Mouse (Mus musculus) ES-E14 (cell line): ENCODE measurements around the gene Rapgef2. TPM values are rescaled to one million over a fixed set of nuclear protein-coding genes. Genes with fewer than 3 reads are reported as not detected.

Experiments
- DNase-seq: peaks from one replicate; pipeline ENCODE4 v3.0.0-alpha.2; 2013; ENCODE audit warnings: low read depth, low spot score
- H3K27ac ChIP-seq: 2 replicates; pipeline ENCODE4 v1.5.1; 2012; ENCODE audit warnings: low read depth, mild to moderate bottlenecking, low read length, moderate library complexity, mixed read lengths; ENCODE audit not compliant: poor library complexity, insufficient read depth, severe bottlenecking
- H3K36me3 ChIP-seq: 2 replicates; pipeline ENCODE4 v1.6.1; 2012; ENCODE audit warnings: mild to moderate bottlenecking, low read length, moderate library complexity, mixed read lengths; ENCODE audit not compliant: control insufficient read depth, poor library complexity, insufficient read depth, severe bottlenecking
- H3K4me1 ChIP-seq, 2 experiments: fragments of 150-350 bp in 1 of 2; sonication (generic) in 1 of 2; 2 replicates each; pipeline ENCODE4 v1.6.1; 2012; ENCODE audit warnings: low read length in 2 of 2, mild to moderate bottlenecking in 1 of 2, mixed read lengths in 1 of 2; ENCODE audit not compliant: control insufficient read depth in 2 of 2, insufficient read depth in 2 of 2, poor library complexity in 1 of 2
- H3K4me3 ChIP-seq, 2 experiments: fragments of 150-350 bp in 1 of 2; sonication (generic) in 1 of 2; 2 replicates each; pipeline ENCODE4 v1.5.1; 2012; ENCODE audit warnings: low read length in 2 of 2, low read depth in 1 of 2, mild to moderate bottlenecking in 1 of 2, mixed read lengths in 1 of 2; ENCODE audit not compliant: insufficient read depth in 1 of 2, poor library complexity in 1 of 2, severe bottlenecking in 1 of 2
- H3K9ac ChIP-seq: 2 replicates; pipeline ENCODE4 v1.6.1; 2012; ENCODE audit warnings: low read depth, mild to moderate bottlenecking, low read length, mixed read lengths; ENCODE audit not compliant: poor library complexity, insufficient read depth, severe bottlenecking
- H3K9me3 ChIP-seq: fragments of 150-350 bp; sonication (generic); 2 replicates; pipeline ENCODE4 v1.6.1; 2012; ENCODE audit warnings: low read depth, mild to moderate bottlenecking, low read length; ENCODE audit not compliant: control insufficient read depth, insufficient read depth
- CHD2 ChIP-seq: IDR thresholded peaks from 2 replicates; pipeline ENCODE4 v1.6.1; 2014; ENCODE audit warnings: mild to moderate bottlenecking, low read depth, low read length, inconsistent platforms
- HCFC1 ChIP-seq: IDR thresholded peaks from 2 replicates; pipeline ENCODE4 v1.6.1; 2012; ENCODE audit warnings: low read length, inconsistent platforms, borderline replicate concordance; ENCODE audit not compliant: insufficient read depth
- MAFK ChIP-seq: IDR thresholded peaks from 2 replicates; pipeline ENCODE4 v1.6.1; 2014; ENCODE audit warnings: mild to moderate bottlenecking, low read depth, low read length, inconsistent platforms; ENCODE audit not compliant: insufficient read depth
- ZC3H11A ChIP-seq: IDR thresholded peaks from 2 replicates; pipeline ENCODE4 v1.6.1; 2012; ENCODE audit warnings: low read depth, mild to moderate bottlenecking, inconsistent platforms, low read length, borderline replicate concordance
- ZNF384 ChIP-seq: IDR thresholded peaks from 2 replicates; pipeline ENCODE4 v1.6.1; 2012; ENCODE audit warnings: low read depth, low read length, inconsistent platforms
- in situ Hi-C, 2 experiments: fragments of 600-800 bp; cut with MboI; formaldehyde crosslinking; loops; one replicate each; pipeline ENCODE4 v1.15.1; 2025; ENCODE audit warnings: low sequenced_read_pairs in 2 of 2, inconsistent platforms in 1 of 2; ENCODE audit not compliant: unreplicated experiment in 2 of 2
- total RNA-seq: library from RNA; depleted of rRNA; stranded (reverse); fragments of 300-350 nt; gene quantifications from 2 replicates; pipeline ENCODE4 v1.2.3, GENCODE M21; 2012

The Rapgef2 gene
- total RNA-seq, 1 experiment: 12.0 TPM

DNA sequence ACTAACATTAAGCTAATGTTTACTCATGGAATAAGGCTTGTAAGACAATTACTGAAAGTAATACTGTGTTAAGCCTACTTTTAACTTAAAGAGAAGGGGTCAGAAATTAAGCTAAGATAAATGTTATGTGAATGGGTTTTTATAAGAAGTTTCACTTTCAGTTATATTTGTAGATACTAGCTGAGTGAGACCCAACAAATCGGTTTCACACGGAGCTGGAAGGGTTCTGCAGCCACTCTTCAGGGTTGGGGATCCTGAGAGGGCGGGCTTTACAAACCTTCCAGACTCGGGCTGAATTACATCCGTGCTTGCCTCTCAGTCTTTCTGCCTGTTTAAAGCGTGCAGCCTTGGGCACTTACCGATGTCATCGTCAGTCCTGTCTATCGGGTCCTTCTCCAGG, 182.7 kb downstream of the Rapgef2 start:
- Histone ChIP-seq H3K36me3 (peaks cover 3% of the 10 kb centered on the region), H3K9me3 (no peaks in the 10 kb centered on the region), H3K4me1 (no peaks in the 10 kb centered on the region), H3K9ac (no peak overlapping the region), H3K27ac (no peak overlapping the region), H3K4me3 (no peak overlapping the region)
- TF ChIP-seq MAFK (no peak), HCFC1 (no peak), ZNF384 (no peak), ZC3H11A (no peak), CHD2 (no peak)
- DNase-seq: no peak
- in situ Hi-C loops: no loop called here

GRCm38 (mm10) chr3:79101737-79102136, 184.6 kb downstream of the Rapgef2 start:
- no peak overlapping the region for H3K9ac ChIP-seq
- no peak overlapping the region for H3K27ac ChIP-seq
- in situ Hi-C loops: no loop called here
- H3K9me3 ChIP-seq: no peaks in the 10 kb centered on the region
- no peak overlapping the region for H3K4me3 ChIP-seq
- H3K4me1 ChIP-seq: no peaks in the 10 kb centered on the region
- peaks cover 5% of the 10 kb centered on the region for H3K36me3 ChIP-seq
- DNase-seq: no peak
- no peak for TF ChIP-seq ZNF384
- TF ChIP-seq MAFK: no peak
- no peak for TF ChIP-seq HCFC1
- TF ChIP-seq ZC3H11A: no peak
- TF ChIP-seq CHD2: no peak

DNA sequence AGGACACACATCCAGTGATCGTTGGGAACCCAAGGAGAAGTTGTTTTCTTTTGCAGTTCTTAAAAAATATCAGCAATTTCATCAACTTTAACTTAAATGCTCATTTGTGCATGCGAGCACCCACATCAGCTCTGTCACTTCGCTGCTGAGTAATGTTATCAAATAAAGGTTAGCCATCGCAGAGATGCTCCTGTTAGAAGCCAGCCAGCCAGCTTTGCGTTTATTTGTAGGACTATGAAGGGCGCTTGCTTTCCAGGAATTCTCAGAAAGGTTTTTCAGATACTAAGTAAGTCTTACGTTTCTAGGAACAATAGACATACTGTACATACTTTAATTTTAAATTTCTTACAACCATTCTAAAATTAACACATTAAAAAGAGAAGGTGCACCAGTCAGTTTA, 185.5 kb downstream of the Rapgef2 start:
- peaks cover 5% of the 10 kb centered on the region for H3K36me3 ChIP-seq
- H3K9me3 ChIP-seq: no peaks in the 10 kb centered on the region
- no peak for TF ChIP-seq ZC3H11A
- no peak for TF ChIP-seq MAFK
- TF ChIP-seq HCFC1: no peak
- no peak for TF ChIP-seq CHD2
- no peak for TF ChIP-seq ZNF384
- no peak for DNase-seq
- H3K4me3 ChIP-seq: no peak overlapping the region
- H3K4me1 ChIP-seq: no peaks in the 10 kb centered on the region
- in situ Hi-C loops: no loop called here
- H3K27ac ChIP-seq: no peak overlapping the region
- H3K9ac ChIP-seq: no peak overlapping the region

- Histone ChIP-seq H3K9me3 (no peaks in the 10 kb centered on the region), H3K4me1 (no peaks in the 10 kb centered on the region), H3K36me3 (peaks cover 7% of the 10 kb centered on the region; the same call in 1 of the 2 replicates), H3K4me3 (no peak overlapping the region), H3K9ac (no peak overlapping the region), H3K27ac (no peak overlapping the region)
- TF ChIP-seq MAFK (no peak), ZC3H11A (no peak)
- in situ Hi-C loops: no loop called here
- DNase-seq: no peak
These were observed 197.2 kb downstream of the Rapgef2 start for GRCm38 (mm10) chr3:79089091-79089490.

DNA sequence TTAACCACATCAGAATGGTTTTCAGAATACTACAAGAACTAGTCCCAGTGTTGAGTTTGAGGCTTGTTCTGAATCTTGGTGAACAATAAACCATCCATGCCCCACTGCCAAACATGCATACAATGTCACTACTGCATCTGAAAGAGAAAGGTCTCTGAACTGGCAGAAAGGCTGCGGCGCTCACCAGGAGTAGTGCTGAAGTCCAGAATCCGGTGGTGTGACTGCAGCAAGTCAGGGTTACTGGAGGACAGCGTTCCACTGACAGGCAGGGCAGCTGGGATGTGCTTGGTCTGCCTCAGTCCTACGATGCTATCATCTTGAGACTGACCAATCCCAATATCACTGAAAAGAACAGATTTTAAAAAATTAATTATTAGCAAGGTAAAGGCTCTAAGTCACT, 197.9 kb downstream of the Rapgef2 start:
- no peaks in the 10 kb centered on the region for H3K4me1 ChIP-seq
- H3K9me3 ChIP-seq: no peaks in the 10 kb centered on the region
- in situ Hi-C loops: no loop called here
- peaks cover 5% of the 10 kb centered on the region; the same call in 1 of the 2 replicates for H3K36me3 ChIP-seq
- DNase-seq: no peak
- no peak overlapping the region for H3K4me3 ChIP-seq
- no peak overlapping the region for H3K27ac ChIP-seq
- no peak for TF ChIP-seq CHD2
- no peak for TF ChIP-seq MAFK
- TF ChIP-seq ZC3H11A: no peak
- TF ChIP-seq HCFC1: no peak
- no peak for TF ChIP-seq ZNF384
- H3K9ac ChIP-seq: no peak overlapping the region
